Mouse (Mus musculus) G1E (cell line): ENCODE results near the gene Lmo1. TPM values are rescaled to one million over a fixed set of nuclear protein-coding genes. Genes with fewer than 3 reads are reported as not detected.
A peak's percentile ranks its signal among the peaks of the same experiment; 100 is the strongest.

ENCODE experiments used
- ATAC-seq: 2 replicates; pipeline ENCODE4 v1.8.0; 2016; ENCODE audit warnings: mild to moderate bottlenecking; ENCODE audit not compliant: insufficient number of reproducible peaks, poor library complexity, low FRiP score, severe bottlenecking; ENCODE audit errors: extremely low read depth
- DNase-seq: peaks from one replicate; pipeline ENCODE4 v3.0.0; 2012; ENCODE audit warnings: low spot score
- H3K27me3 ChIP-seq: 2 replicates; pipeline ENCODE4 v1.6.1; 2012; ENCODE audit warnings: mild to moderate bottlenecking, low read length, inconsistent platforms; ENCODE audit not compliant: insufficient read depth
- H3K36me3 ChIP-seq: replicated peaks from 2 replicates; pipeline ENCODE3; 2012; ENCODE audit warnings: mild to moderate bottlenecking, inconsistent platforms
- H3K4me1 ChIP-seq: 2 replicates; pipeline ENCODE4 v1.6.1; 2012; ENCODE audit warnings: low read depth, low read length, inconsistent platforms, mixed read lengths; ENCODE audit not compliant: insufficient read depth
- H3K4me3 ChIP-seq: 2 replicates; pipeline ENCODE4 v1.5.1; 2012; ENCODE audit warnings: low read depth, mild to moderate bottlenecking, inconsistent platforms, low read length, moderate library complexity, mixed read lengths
- H3K9me3 ChIP-seq: replicated peaks from 2 replicates; pipeline ENCODE4 v1.6.1; 2012; ENCODE audit warnings: inconsistent platforms
- CTCF ChIP-seq: IDR thresholded peaks from 2 replicates; pipeline ENCODE4 v1.5.1; 2012; ENCODE audit warnings: low read depth, low read length, inconsistent platforms, mixed read lengths
- GATA1 ChIP-seq: IDR thresholded peaks from 2 replicates; pipeline ENCODE4 v1.6.1; 2012; ENCODE audit warnings: borderline replicate concordance, low read length, inconsistent platforms, mixed read lengths
- GATA2 ChIP-seq: IDR thresholded peaks from 2 replicates; pipeline ENCODE4 v1.6.1; 2012; ENCODE audit warnings: low read depth, low read length, inconsistent platforms, borderline replicate concordance
- POLR2AphosphoS5 ChIP-seq: IDR thresholded peaks from 2 replicates; pipeline ENCODE4 v1.6.1; 2012; ENCODE audit warnings: low read depth, low read length, inconsistent platforms; ENCODE audit not compliant: insufficient replicate concordance
- TAL1 ChIP-seq: conservative IDR thresholded peaks from 2 replicates; pipeline ENCODE4 v1.6.1; 2012; ENCODE audit warnings: low read depth, low read length, inconsistent platforms, mixed read lengths
- polyA plus RNA-seq: library from polyadenylated mRNA; stranded (reverse); fragments of >175 nt; gene quantifications from 2 replicates; pipeline ENCODE4 v1.2.3, GENCODE M21; 2012
- total RNA-seq, 2 experiments: library from RNA; stranded (forward) in 1 of 2; stranded (reverse) in 1 of 2; fragments of 200-1000 nt in 1 of 2; fragments of >200 nt in 1 of 2; fragmentation: Nextera tagmentation in 1 of 2; gene quantifications; 2 replicates each; pipeline ENCODE4 v1.2.3; 2014 to 2017

Lmo1 gene
- total and polyA plus RNA-seq, 3 experiments = not detected

GRCm38 (mm10) chr7:109145211-109145610 is 29.8 kb downstream of the Lmo1 start:
- Histone ChIP-seq H3K36me3 (no peaks in the 10 kb centered on the region), H3K9me3 (no peaks in the 10 kb centered on the region), H3K4me3 (no peak overlapping the region), H3K27me3 (peaks cover 44% of the 10 kb centered on the region), H3K4me1 (no peaks in the 10 kb centered on the region)
- no peak for DNase-seq
- TF ChIP-seq GATA2 (no peak), GATA1 (no peak)
- no peak for ATAC-seq

GRCm38 (mm10) chr7:109144705-109145104 is 30.3 kb downstream of the Lmo1 start:
- H3K4me1 ChIP-seq = no peaks in the 10 kb centered on the region
- DNase-seq (no peak), ATAC-seq (no peak)
- no peak overlapping the region for H3K4me3 ChIP-seq
- H3K9me3 ChIP-seq = no peaks in the 10 kb centered on the region
- no peaks in the 10 kb centered on the region for H3K36me3 ChIP-seq
- peaks cover 44% of the 10 kb centered on the region for H3K27me3 ChIP-seq
- no peak for TF ChIP-seq CTCF
- no peak for TF ChIP-seq POLR2AphosphoS5
- no peak for TF ChIP-seq GATA1
- no peak for TF ChIP-seq GATA2
- TF ChIP-seq TAL1 = no peak

- DNase-seq (no peak), ATAC-seq (no peak)
- Histone ChIP-seq H3K4me3 (no peak overlapping the region), H3K4me1 (peaks cover 8% of the 10 kb centered on the region), H3K9me3 (no peaks in the 10 kb centered on the region), H3K36me3 (no peaks in the 10 kb centered on the region), H3K27me3 (peaks cover 46% of the 10 kb centered on the region)
- no peak for TF ChIP-seq POLR2AphosphoS5
- no peak for TF ChIP-seq CTCF
- no peak for TF ChIP-seq GATA1
- TF ChIP-seq TAL1 = no peak
- no peak for TF ChIP-seq GATA2
These were observed 32.4 kb downstream of the Lmo1 start for GRCm38 (mm10) chr7:109142564-109142963.

- no peak overlapping the region for H3K4me3 ChIP-seq
- no peaks in the 10 kb centered on the region for H3K9me3 ChIP-seq
- no peak for DNase-seq
- no peaks in the 10 kb centered on the region for H3K36me3 ChIP-seq
- TF ChIP-seq TAL1 (no peak), GATA2 (no peak), CTCF (no peak), GATA1 (no peak), POLR2AphosphoS5 (no peak)
- H3K27me3 ChIP-seq = peaks cover 50% of the 10 kb centered on the region
- no peak for ATAC-seq
- peaks cover 8% of the 10 kb centered on the region for H3K4me1 ChIP-seq
These were observed 33.3 kb downstream of the Lmo1 start for GRCm38 (mm10) chr7:109141753-109142152.

GRCm38 (mm10) chr7:109141054-109141453 is 34.0 kb downstream of the Lmo1 start:
- DNase-seq (no peak), ATAC-seq (no peak)
- Histone ChIP-seq H3K27me3 (peaks cover 47% of the 10 kb centered on the region), H3K4me1 (peaks cover 8% of the 10 kb centered on the region), H3K36me3 (no peaks in the 10 kb centered on the region), H3K4me3 (no peak overlapping the region), H3K9me3 (no peaks in the 10 kb centered on the region)
- TF ChIP-seq CTCF (no peak), GATA2 (no peak)

- Histone ChIP-seq H3K9me3 (no peaks in the 10 kb centered on the region), H3K36me3 (no peaks in the 10 kb centered on the region), H3K27me3 (peaks cover 36% of the 10 kb centered on the region), H3K4me3 (no peak overlapping the region), H3K4me1 (peaks cover 8% of the 10 kb centered on the region)
- TF ChIP-seq CTCF = peak; percentile 67
- no peak for TF ChIP-seq GATA1
- DNase-seq (peak; percentile 79), ATAC-seq (peak; percentile 84)
These were observed 35.6 kb downstream of the Lmo1 start for GRCm38 (mm10) chr7:109139405-109139804.

GRCm38 (mm10) chr7:109137441-109137840 is 37.6 kb downstream of the Lmo1 start:
- H3K4me3 ChIP-seq = no peak overlapping the region
- H3K27me3 ChIP-seq = peaks cover 19% of the 10 kb centered on the region
- ATAC-seq (no peak), DNase-seq (no peak)
- H3K4me1 ChIP-seq = peaks cover 8% of the 10 kb centered on the region
- H3K9me3 ChIP-seq = no peaks in the 10 kb centered on the region
- TF ChIP-seq GATA2 (no peak), TAL1 (no peak), POLR2AphosphoS5 (no peak), CTCF (no peak), GATA1 (no peak)
- H3K36me3 ChIP-seq = no peaks in the 10 kb centered on the region
